9 mouse cellular contexts compared by ENCODE assay signal in genomic region chr7:6781541-6781940, GRCm38 (mm10). TPM values are rescaled to one million over a fixed set of nuclear protein-coding genes. Genes with fewer than 3 reads are reported as not detected.
A peak's percentile ranks its signal among the peaks of the same experiment; 100 is the strongest.
DNase-seq lines count a peak whose midpoint lies in the region; ATAC-seq lines count a peak whose summit lies in the region.
"Had no signal": no experiment of that assay in that cellular context is flagged by ENCODE, and none has a peak within 500 bp of the region (broad histone marks: within the 10 kb centered on the region; RNA-seq: fewer than 3 reads in every experiment).

No protein-coding gene starts in this region.

- 0 out of 2 replicates have a peak overlapping the region, but pooled peaks have one; percentile 24 for H3K27ac ChIP-seq in liver, embryonic 16.5 days (ENCODE audit: low read length)
- H3K27ac ChIP-seq in liver, embryonic 11.5 days (ENCODE audit: low read depth, low read length), result no peak overlapping the region
- peak overlapping the region; percentile 52 for H3K27ac ChIP-seq in hindbrain, embryonic 16.5 days (ENCODE audit: low read depth, low read length)

- no peaks in the 10 kb centered on the region; the same call in none of the 2 replicates for H3K4me1 ChIP-seq in liver, embryonic 16.5 days (ENCODE audit: control insufficient read depth, low read depth, low read length)
- peaks cover 11% of the 10 kb centered on the region for H3K4me1 ChIP-seq in liver, embryonic 11.5 days (replicated peaks; ENCODE audit: control insufficient read depth, insufficient read depth, low read length)
- H3K4me1 ChIP-seq in hindbrain, embryonic 16.5 days (ENCODE audit: control insufficient read depth, insufficient read depth, low read depth, low read length), result peaks cover 15% of the 10 kb centered on the region
- H3K4me1 ChIP-seq: megakaryocyte, embryonic 14.5 days had no signal

- H3K9ac ChIP-seq in liver, embryonic 16.5 days (ENCODE audit: low read depth, low read length), result no peak overlapping the region
- no peak overlapping the region for H3K9ac ChIP-seq in liver, embryonic 11.5 days (ENCODE audit: low read depth, low read length)
- no peak overlapping the region for H3K9ac ChIP-seq in hindbrain, embryonic 16.5 days (ENCODE audit: low read depth, low read length)

- no peak overlapping the region for H3K4me3 ChIP-seq in liver, embryonic 16.5 days (ENCODE audit: low read depth, low read length)
- H3K4me3 ChIP-seq in liver, embryonic 11.5 days (ENCODE audit: low read depth, low read length), result no peak overlapping the region
- no peak overlapping the region for H3K4me3 ChIP-seq in hindbrain, embryonic 16.5 days (ENCODE audit: low read length)
- H3K4me3 ChIP-seq: megakaryocyte, embryonic 14.5 days had no signal

- H3K36me3 ChIP-seq in liver, embryonic 16.5 days (ENCODE audit: control insufficient read depth, insufficient read depth), result no peaks in the 10 kb centered on the region
- no peaks in the 10 kb centered on the region for H3K36me3 ChIP-seq in liver, embryonic 11.5 days (ENCODE audit: control insufficient read depth, insufficient read depth, low read length)
- H3K36me3 ChIP-seq in hindbrain, embryonic 16.5 days (ENCODE audit: control insufficient read depth, insufficient read depth, low read length), result no peaks in the 10 kb centered on the region

- no peak for ATAC-seq in frontal cortex, adult (ENCODE audit: low TSS enrichment)
- ATAC-seq in liver, embryonic 16.5 days (ENCODE audit: low read depth), result no peak
- no peak for ATAC-seq in liver, embryonic 11.5 days (replicated peaks; ENCODE audit: low FRiP score)
- ATAC-seq in hindbrain, embryonic 16.5 days, result peak; percentile 44
- no peak for ATAC-seq in megakaryocyte-erythroid progenitor cell, adult 5-6 weeks (replicated peaks; ENCODE audit: low FRiP score, low TSS enrichment, poor library complexity, severe bottlenecking)

- no peaks in the 10 kb centered on the region for H3K27me3 ChIP-seq in liver, embryonic 16.5 days (ENCODE audit: control insufficient read depth, insufficient read depth, low read depth, low read length)
- H3K27me3 ChIP-seq in liver, embryonic 11.5 days (replicated peaks; ENCODE audit: control insufficient read depth, insufficient read depth, low read length), result no peaks in the 10 kb centered on the region
- H3K27me3 ChIP-seq in hindbrain, embryonic 16.5 days (replicated peaks; ENCODE audit: control insufficient read depth, insufficient read depth, low read length), result no peaks in the 10 kb centered on the region
- H3K27me3 ChIP-seq: megakaryocyte, embryonic 14.5 days had no signal

- WGBS in liver, embryonic 16.5 days (ENCODE audit: insufficient replicate concordance), result 52% methylated on average over 11 of the region's 11 CpGs
- 72% methylated on average over 11 of the region's 11 CpGs for WGBS in liver, embryonic 11.5 days
- WGBS in hindbrain, embryonic 16.5 days, result 25% methylated on average over 11 of the region's 11 CpGs

- H3K4me2 ChIP-seq in liver, embryonic 16.5 days (ENCODE audit: low read depth, low read length), result no peak overlapping the region
- H3K4me2 ChIP-seq in liver, embryonic 11.5 days, result no peak overlapping the region
- no peak overlapping the region for H3K4me2 ChIP-seq in hindbrain, embryonic 16.5 days (ENCODE audit: low read length)

- H3K9me3 ChIP-seq in liver, embryonic 16.5 days (replicated peaks; ENCODE audit: control insufficient read depth, low read length), result no peaks in the 10 kb centered on the region
- H3K9me3 ChIP-seq in liver, embryonic 11.5 days (ENCODE audit: control insufficient read depth, low read length), result no peaks in the 10 kb centered on the region
- H3K9me3 ChIP-seq in hindbrain, embryonic 16.5 days (ENCODE audit: control insufficient read depth, low read length), result no peaks in the 10 kb centered on the region

- peak; percentile 2 to 12 for DNase-seq in frontal cortex, adult 2 months (ENCODE audit: extremely low spot score in 1 of 2, low spot score in 1 of 2)
- no peak for DNase-seq in liver, embryonic 11.5 days (ENCODE audit: low spot score)
- DNase-seq in retina, embryonic 14.5 days (ENCODE audit: low spot score), result peak; percentile 35
- DNase-seq in spleen, adult 18-20 months, result no peak

RNA-seq across cellular contexts. Expression of gene Usp29, which starts 51.2 kb away (rescaled TPM):
- 15.0 and 15.7 TPM in 2 replicates for polyA plus RNA-seq in frontal cortex, adult 2 months (2012; rRNA removed)
- polyA plus RNA-seq in liver, embryonic 16.5 days (2015; fragmentation: Nextera tagmentation; extraction: Ambion mirVana), result 1.7 and 2.0 TPM in 2 replicates
- polyA plus RNA-seq in liver, embryonic 11.5 days (2014; fragmentation: Nextera tagmentation; extraction: Ambion mirVana), result 9.9 and 10.4 TPM in 2 replicates
- polyA plus RNA-seq in hindbrain, embryonic 16.5 days (2015; fragmentation: Nextera tagmentation; extraction: Ambion mirVana), result 26.8 and 31.3 TPM in 2 replicates
- not detected in 2 replicates for total RNA-seq in megakaryocyte-erythroid progenitor cell, adult 5-6 weeks (2014; fragmentation: Nextera tagmentation)
- total RNA-seq in megakaryocyte-erythroid progenitor cell, adult 5-6 weeks (2017), result not detected in 2 replicates

RNA-seq across cellular contexts. Expression of gene Peg3, which starts 51.3 kb away (rescaled TPM):
- polyA plus RNA-seq in frontal cortex, adult 2 months (2012; rRNA removed), result 106 and 111 TPM in 2 replicates
- polyA plus RNA-seq in liver, embryonic 16.5 days (2015; fragmentation: Nextera tagmentation; extraction: Ambion mirVana), result 54.7 and 61.1 TPM in 2 replicates
- 181 and 193 TPM in 2 replicates for polyA plus RNA-seq in liver, embryonic 11.5 days (2014; fragmentation: Nextera tagmentation; extraction: Ambion mirVana)
- 97.5 and 111 TPM in 2 replicates for polyA plus RNA-seq in hindbrain, embryonic 16.5 days (2015; fragmentation: Nextera tagmentation; extraction: Ambion mirVana)
- total RNA-seq in megakaryocyte-erythroid progenitor cell, adult 5-6 weeks (2014; fragmentation: Nextera tagmentation), result not detected in 2 replicates
- total RNA-seq in megakaryocyte-erythroid progenitor cell, adult 5-6 weeks (2017), result not detected in 2 replicates

Comparison
In these comparisons a context has a peak if more than half of its experiments do, and no peak if none do; other contexts are left out.
1. DNase-seq: peak in frontal cortex, adult 2 months (2 of 2) and retina, embryonic 14.5 days (single experiment); none in liver, embryonic 11.5 days (single experiment) and spleen, adult 18-20 months (0 of 2).